Mouse (Mus musculus): ENCODE measurements around the gene Eci1.
"Not testable (repeated sequence)": the region's sequence is repeated elsewhere in the genome, so short reads cannot be mapped to it uniquely, and the experiment has no call there.

Gene Eci1

GRCm38 (mm10) chr17:24426471-24427169, at the start of gene Eci1:
Gene Eci1 (plus strand): TSS chr17:24426641.
- peak; percentile 97 to 99 for DNase-seq

GRCm38 (mm10) chr17:24378496-24378895, 47.9 kb upstream of the Eci1 start:
- DNase-seq, result no peak

GRCm38 (mm10) chr17:24383789-24384188, 42.7 kb upstream of the Eci1 start:
- no peak for DNase-seq

GRCm38 (mm10) chr17:24388711-24389110, 37.7 kb upstream of the Eci1 start:
- DNase-seq, result no peak

- DNase-seq, result peak; percentile 63 to 72
Observed at GRCm38 (mm10) chr17:24389865-24390264, 36.6 kb upstream of the Eci1 start.

GRCm38 (mm10) chr17:24391149-24391548, 35.3 kb upstream of the Eci1 start:
- DNase-seq, result peak in 1 of 2 experiments; percentile 25

GRCm38 (mm10) chr17:24393527-24393926, 32.9 kb upstream of the Eci1 start:
- DNase-seq, result peak in 1 of 2 experiments; percentile 44

- no peak for DNase-seq
Observed at GRCm38 (mm10) chr17:24394456-24394855, 32.0 kb upstream of the Eci1 start.

GRCm38 (mm10) chr17:24402371-24402770, 24.1 kb upstream of the Eci1 start:
- DNase-seq, result no peak

GRCm38 (mm10) chr17:24407116-24407803, 19.2 kb upstream of the Eci1 start:
- no peak for DNase-seq

GRCm38 (mm10) chr17:24413557-24414211, 12.8 kb upstream of the Eci1 start:
- peak; percentile 31 to 41 for DNase-seq

GRCm38 (mm10) chr17:24414230-24414976, 12.0 kb upstream of the Eci1 start, which contains the start of gene Rnps1:
Gene Rnps1 (plus strand): TSS chr17:24414565.
- DNase-seq, result peak; percentile 97 to 98

GRCm38 (mm10) chr17:24415011-24415410, 11.4 kb upstream of the Eci1 start:
- DNase-seq, result no peak

- no peak for DNase-seq
Observed at GRCm38 (mm10) chr17:24416051-24416652, 10.3 kb upstream of the Eci1 start.

- DNase-seq, result no peak
Observed at GRCm38 (mm10) chr17:24423114-24423513, 3.3 kb upstream of the Eci1 start.

- DNase-seq, result no peak
Observed at GRCm38 (mm10) chr17:24424489-24424888, 2.0 kb upstream of the Eci1 start.

- DNase-seq, result not testable (repeated sequence)
Observed at GRCm38 (mm10) chr17:24425326-24425725, 1.1 kb upstream of the Eci1 start.

- no peak for DNase-seq
Observed at GRCm38 (mm10) chr17:24425905-24426304, 536 bp upstream of the Eci1 start.

- peak in 1 of 2 experiments; percentile 27 for DNase-seq
Observed at GRCm38 (mm10) chr17:24427170-24427557, 723 bp downstream of the Eci1 start.

- DNase-seq, result peak; percentile 37 to 74
Observed at GRCm38 (mm10) chr17:24429201-24429983, 3.0 kb downstream of the Eci1 start.

GRCm38 (mm10) chr17:24437016-24437415, 10.6 kb downstream of the Eci1 start:
- peak; percentile 32 to 59 for DNase-seq

- DNase-seq, result no peak
Observed at GRCm38 (mm10) chr17:24440377-24440776, 13.9 kb downstream of the Eci1 start.
